Mouse (Mus musculus) central nervous system, embryonic 18 days (tissue): ENCODE data around the gene Arl2bp. TPM values are rescaled to one million over a fixed set of nuclear protein-coding genes. Genes with fewer than 3 reads are reported as not detected.

Source experiments
- polyA plus RNA-seq: library from polyadenylated mRNA; depleted of rRNA; stranded (reverse); fragments of >200 nt; gene quantifications from 2 replicates; pipeline ENCODE4 v1.2.3, GENCODE M21; 2012; rRNA removed

Arl2bp gene
- 182 and 196 TPM in 2 replicates for polyA plus RNA-seq

GRCm38 (mm10) chr8:94666456-94667308 is at the start of gene Arl2bp:
Gene Arl2bp (plus strand): TSS chr8:94666600.

GRCm38 (mm10) chr8:94695994-94696384 is 29.6 kb downstream of the Arl2bp start, which contains the start of gene Pllp:
Gene Pllp (minus strand): TSS chr8:94696278.

Other genes with a start within 250 kb of the Arl2bp start
- 0.45 and 1.0 TPM in 2 replicates for gene Nlrc5, start 232.2 kb upstream of the Arl2bp start, polyA plus RNA-seq
- gene Cpne2, start 133.6 kb upstream of the Arl2bp start, polyA plus RNA-seq, result 58.3 and 69.3 TPM in 2 replicates
- 26.4 and 27.6 TPM in 2 replicates for gene Rspry1, start 64.7 kb upstream of the Arl2bp start, polyA plus RNA-seq
- 51.6 and 57.7 TPM in 2 replicates for gene Fam192a, start 64.6 kb upstream of the Arl2bp start, polyA plus RNA-seq
- gene Pllp, start 29.7 kb downstream of the Arl2bp start, polyA plus RNA-seq, result 3.9 and 5.1 TPM in 2 replicates
- not detected in 2 replicates for gene Ccl22, start 79.0 kb downstream of the Arl2bp start, polyA plus RNA-seq
- 58.1 and 65.6 TPM in 2 replicates for gene Cx3cl1, start 105.4 kb downstream of the Arl2bp start, polyA plus RNA-seq
- gene Ccl17, start 143.9 kb downstream of the Arl2bp start, polyA plus RNA-seq, result 0.17 and 0.40 TPM in 2 replicates
- gene Coq9, start 171.7 kb downstream of the Arl2bp start, polyA plus RNA-seq, result 55.4 and 57.2 TPM in 2 replicates
- 58.0 and 61.1 TPM in 2 replicates for gene Ciapin1, start 171.8 kb downstream of the Arl2bp start, polyA plus RNA-seq
- gene Polr2c, start 190.8 kb downstream of the Arl2bp start, polyA plus RNA-seq, result 111 and 114 TPM in 2 replicates
- gene Dok4, start 209.7 kb downstream of the Arl2bp start, polyA plus RNA-seq, result 118 and 120 TPM in 2 replicates